Mouse (Mus musculus): ENCODE results near the gene Gdf2. TPM values are rescaled to one million over a fixed set of nuclear protein-coding genes. Genes with fewer than 3 reads are reported as not detected.

The Gdf2 gene
- polyA plus RNA-seq, 1 experiment = 0.03 TPM

GRCm38 (mm10) chr14:33939117-33939516 is 1.7 kb upstream of the Gdf2 start:
- Histone ChIP-seq H3K4me3 (replicated peaks; ENCODE audit: insufficient read depth, low read depth, low read length) (peak overlapping the region; percentile 50), H3K27me3 (ENCODE audit: control insufficient read depth, insufficient read depth, low read length) (no peaks in the 10 kb centered on the region), H3K4me1 (ENCODE audit: control insufficient read depth, insufficient read depth, low read length) (no peaks in the 10 kb centered on the region), H3K27ac (ENCODE audit: insufficient read depth, low read length) (no peak overlapping the region)
- 22% methylated on average over 9 of the region's 9 CpGs for WGBS
- TF ChIP-seq POLR2A (IDR thresholded peaks at IDR 0.05; ENCODE audit: borderline replicate concordance, insufficient read depth, low read length) = no peak
- peak; percentile 84 for TF ChIP-seq CTCF (IDR thresholded peaks at IDR 0.05; ENCODE audit: borderline replicate concordance, insufficient read depth, low read depth, low read length)
- DNase-seq = peak; percentile 59 to 75

- WGBS = 91% methylated on average over 5 of the region's 5 CpGs
Observed at GRCm38 (mm10) chr14:33942222-33942621, 1.4 kb downstream of the Gdf2 start.

GRCm38 (mm10) chr14:33946125-33946524 is 5.3 kb downstream of the Gdf2 start:
- no peaks in the 10 kb centered on the region for H3K4me1 ChIP-seq (ENCODE audit: control insufficient read depth, insufficient read depth, low read length)
- 84% methylated on average over 6 of the region's 6 CpGs for WGBS
- no peak for TF ChIP-seq POLR2A (IDR thresholded peaks at IDR 0.05; ENCODE audit: borderline replicate concordance, insufficient read depth, low read length)
- no peak for TF ChIP-seq CTCF (IDR thresholded peaks at IDR 0.05; ENCODE audit: borderline replicate concordance, insufficient read depth, low read depth, low read length)
- no peaks in the 10 kb centered on the region for H3K27me3 ChIP-seq (ENCODE audit: control insufficient read depth, insufficient read depth, low read length)
- no peak overlapping the region for H3K27ac ChIP-seq (ENCODE audit: insufficient read depth, low read length)
- H3K4me3 ChIP-seq (replicated peaks; ENCODE audit: insufficient read depth, low read depth, low read length) = no peak overlapping the region
- DNase-seq = no peak

More at GRCm38 (mm10) chr14:33942222-33942621, 1.4 kb downstream of the Gdf2 start:
- Histone ChIP-seq H3K4me1 (ENCODE audit: control insufficient read depth, insufficient read depth, low read length) (no peaks in the 10 kb centered on the region), H3K27me3 (ENCODE audit: control insufficient read depth, insufficient read depth, low read length) (no peaks in the 10 kb centered on the region), H3K27ac (ENCODE audit: insufficient read depth, low read length) (no peak overlapping the region), H3K4me3 (replicated peaks; ENCODE audit: insufficient read depth, low read depth, low read length) (no peak overlapping the region)
- no peak for DNase-seq
- TF ChIP-seq POLR2A (IDR thresholded peaks at IDR 0.05; ENCODE audit: borderline replicate concordance, insufficient read depth, low read length) = no peak
- no peak for TF ChIP-seq CTCF (IDR thresholded peaks at IDR 0.05; ENCODE audit: borderline replicate concordance, insufficient read depth, low read depth, low read length)

GRCm38 (mm10) chr14:33952233-33952981 is 11.6 kb downstream of the Gdf2 start:
- peaks cover 6% of the 10 kb centered on the region; the same call in 1 of the 2 replicates for H3K4me1 ChIP-seq (ENCODE audit: control insufficient read depth, insufficient read depth, low read length)
- 11% methylated on average over 6 of the region's 6 CpGs for WGBS

GRCm38 (mm10) chr14:33953761-33954160 is 12.9 kb downstream of the Gdf2 start, which contains the start of gene Rbp3:
TSS of gene Rbp3 (plus strand) at chr14:33954003.
- DNase-seq = no peak
- peaks cover 6% of the 10 kb centered on the region; the same call in 1 of the 2 replicates for H3K4me1 ChIP-seq (ENCODE audit: control insufficient read depth, insufficient read depth, low read length)
- no peak for TF ChIP-seq CTCF (IDR thresholded peaks at IDR 0.05; ENCODE audit: borderline replicate concordance, insufficient read depth, low read depth, low read length)
- no peak within 1 kb of the TSS for H3K4me3 ChIP-seq (replicated peaks; ENCODE audit: insufficient read depth, low read depth, low read length)
- H3K27ac ChIP-seq (ENCODE audit: insufficient read depth, low read length) = no peak within 1 kb of the TSS
- no peaks in the 10 kb centered on the region for H3K27me3 ChIP-seq (ENCODE audit: control insufficient read depth, insufficient read depth, low read length)
- 90% methylated on average over 5 of the region's 5 CpGs for WGBS

More at GRCm38 (mm10) chr14:33952233-33952981, 11.6 kb downstream of the Gdf2 start:
- Histone ChIP-seq H3K27ac (ENCODE audit: insufficient read depth, low read length) (no peak overlapping the region), H3K4me3 (replicated peaks; ENCODE audit: insufficient read depth, low read depth, low read length) (no peak overlapping the region), H3K27me3 (ENCODE audit: control insufficient read depth, insufficient read depth, low read length) (no peaks in the 10 kb centered on the region)
- peak; percentile 37 to 55 for DNase-seq
- no peak for TF ChIP-seq POLR2A (IDR thresholded peaks at IDR 0.05; ENCODE audit: borderline replicate concordance, insufficient read depth, low read length)
- peak; percentile 13; the same call in 1 of the 2 replicates for TF ChIP-seq CTCF (IDR thresholded peaks at IDR 0.05; ENCODE audit: borderline replicate concordance, insufficient read depth, low read depth, low read length)

GRCm38 (mm10) chr14:33956055-33956454 is 15.2 kb downstream of the Gdf2 start:
- TF ChIP-seq CTCF (IDR thresholded peaks at IDR 0.05; ENCODE audit: borderline replicate concordance, insufficient read depth, low read depth, low read length) = no peak
- no peak for TF ChIP-seq POLR2A (IDR thresholded peaks at IDR 0.05; ENCODE audit: borderline replicate concordance, insufficient read depth, low read length)
- Histone ChIP-seq H3K27me3 (ENCODE audit: control insufficient read depth, insufficient read depth, low read length) (no peaks in the 10 kb centered on the region), H3K4me1 (ENCODE audit: control insufficient read depth, insufficient read depth, low read length) (peaks cover 6% of the 10 kb centered on the region; the same call in 1 of the 2 replicates), H3K27ac (ENCODE audit: insufficient read depth, low read length) (no peak overlapping the region), H3K4me3 (replicated peaks; ENCODE audit: insufficient read depth, low read depth, low read length) (no peak overlapping the region)
- WGBS = 89% methylated on average over 13 of the region's 13 CpGs
- no peak for DNase-seq

GRCm38 (mm10) chr14:33958186-33958585 is 17.3 kb downstream of the Gdf2 start:
- TF ChIP-seq CTCF (IDR thresholded peaks at IDR 0.05; ENCODE audit: borderline replicate concordance, insufficient read depth, low read depth, low read length) (no peak), POLR2A (IDR thresholded peaks at IDR 0.05; ENCODE audit: borderline replicate concordance, insufficient read depth, low read length) (no peak)
- H3K27ac ChIP-seq (ENCODE audit: insufficient read depth, low read length) = no peak overlapping the region
- no peak overlapping the region for H3K4me3 ChIP-seq (replicated peaks; ENCODE audit: insufficient read depth, low read depth, low read length)
- WGBS = 51% methylated on average over 4 of the region's 4 CpGs
- H3K27me3 ChIP-seq (ENCODE audit: control insufficient read depth, insufficient read depth, low read length) = no peaks in the 10 kb centered on the region
- no peak for DNase-seq
- no peaks in the 10 kb centered on the region for H3K4me1 ChIP-seq (ENCODE audit: control insufficient read depth, insufficient read depth, low read length)

- Histone ChIP-seq H3K4me1 (ENCODE audit: control insufficient read depth, insufficient read depth, low read length) (no peaks in the 10 kb centered on the region), H3K4me3 (replicated peaks; ENCODE audit: insufficient read depth, low read depth, low read length) (no peak overlapping the region), H3K27me3 (ENCODE audit: control insufficient read depth, insufficient read depth, low read length) (no peaks in the 10 kb centered on the region), H3K27ac (ENCODE audit: insufficient read depth, low read length) (no peak overlapping the region)
- 35% methylated on average over 3 of the region's 3 CpGs for WGBS
- TF ChIP-seq POLR2A (IDR thresholded peaks at IDR 0.05; ENCODE audit: borderline replicate concordance, insufficient read depth, low read length) (no peak), CTCF (IDR thresholded peaks at IDR 0.05; ENCODE audit: borderline replicate concordance, insufficient read depth, low read depth, low read length) (no peak)
- DNase-seq = no peak
Observed at GRCm38 (mm10) chr14:33958841-33959240, 18.0 kb downstream of the Gdf2 start.

Measured in cerebellum, adult 2 months (tissue).